Mouse (Mus musculus) heart, postnatal 25 days (tissue): ENCODE data around the gene Trabd2b. TPM values are rescaled to one million over a fixed set of nuclear protein-coding genes. Genes with fewer than 3 reads are reported as not detected.

ENCODE experiments used
- DNase-seq: peaks from one replicate; pipeline ENCODE4 v3.0.0; 2022; ENCODE audit warnings: low spot score
- intact Hi-C: fragments of 180-260 bp; cut with DNase I; formaldehyde crosslinking; loops from one replicate; pipeline ENCODE4 v1.15.1; 2025
- total RNA-seq, 2 experiments: library from RNA; stranded (reverse); gene quantifications; 2 replicates each; pipeline ENCODE4 v1.2.3; 2021

Gene Trabd2b
- total RNA-seq, 2 experiments from 2014 or later: 53.5 to 62.8 TPM

DNA sequence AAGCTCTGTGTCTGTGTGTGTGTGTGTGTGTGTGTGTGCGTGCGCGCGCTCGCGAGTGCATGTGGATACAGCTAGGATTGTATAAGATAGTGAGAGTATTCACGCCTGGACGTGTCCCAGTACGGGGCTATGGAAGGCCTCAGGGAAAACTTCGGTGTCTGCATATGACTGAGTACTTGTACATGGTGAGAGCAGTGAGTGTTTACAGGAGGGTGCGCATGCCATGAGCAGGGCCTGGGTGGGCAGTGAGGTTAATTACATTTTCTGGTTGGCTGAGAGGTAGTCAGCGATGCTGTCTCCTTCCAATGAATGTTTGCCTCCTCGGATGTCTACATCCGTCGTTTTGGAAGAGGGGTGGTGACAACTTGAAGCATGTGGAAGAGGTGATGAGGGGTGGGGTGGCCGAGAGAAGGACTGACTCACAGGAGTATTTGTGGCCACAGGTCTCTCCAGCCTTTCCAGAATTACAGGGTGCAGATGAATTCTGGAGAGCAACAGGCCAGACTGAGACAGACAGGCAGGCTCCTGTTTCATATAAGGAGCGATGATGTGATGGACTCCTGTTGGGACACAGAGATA is 154.2 kb downstream of the Trabd2b start:
- no peak for DNase-seq
- intact Hi-C loops: no loop called here

DNA sequence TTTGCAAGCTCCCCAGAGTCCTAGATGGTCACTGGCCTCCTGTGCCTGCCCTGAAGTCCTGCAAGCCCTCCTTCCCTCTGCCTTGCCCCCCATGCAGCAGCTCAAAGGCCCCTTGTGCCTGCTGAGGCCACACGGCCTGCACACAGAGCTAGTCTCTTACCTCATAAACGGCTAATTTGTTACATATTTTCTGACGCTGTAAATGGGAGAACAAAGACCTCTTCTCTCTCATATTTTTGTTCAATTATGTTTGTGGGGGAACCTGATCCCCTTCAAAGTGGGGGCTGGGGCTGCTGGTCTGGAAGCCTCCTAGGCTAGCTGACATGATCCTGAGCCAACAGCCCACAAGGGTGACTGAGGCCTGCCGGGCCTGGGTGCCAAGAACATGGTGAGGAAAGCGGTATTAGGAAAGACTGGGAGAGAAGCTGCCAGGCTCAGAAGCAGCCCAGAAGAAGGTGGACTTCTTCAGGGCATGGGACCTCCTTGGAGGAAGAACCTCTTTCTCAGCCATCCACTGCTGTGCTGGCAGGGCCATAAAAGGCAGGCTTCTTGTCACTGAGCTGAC is 157.7 kb downstream of the Trabd2b start:
- intact Hi-C loops: no loop called here
- DNase-seq: no peak

DNA sequence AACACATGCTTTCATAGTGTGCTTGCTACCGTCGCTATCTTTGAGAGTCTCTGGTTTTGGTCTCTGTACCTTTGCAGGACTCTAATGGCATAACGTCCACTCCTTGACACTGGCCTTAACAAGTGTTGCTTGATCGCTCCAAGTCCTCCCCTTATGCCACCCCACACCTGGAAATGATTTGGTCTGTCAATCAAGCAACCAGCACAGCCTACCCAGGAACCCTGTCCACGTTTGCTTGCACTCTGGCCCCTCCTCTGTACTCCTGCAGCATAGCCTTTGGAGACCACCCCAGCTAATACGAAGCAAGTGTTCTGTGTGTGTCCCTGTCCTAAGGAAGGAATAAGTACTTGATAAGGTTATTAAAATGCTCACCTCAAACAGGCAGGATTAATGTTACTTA is 161.1 kb downstream of the Trabd2b start:
- no peak for DNase-seq
- intact Hi-C loops: no loop called here

DNA sequence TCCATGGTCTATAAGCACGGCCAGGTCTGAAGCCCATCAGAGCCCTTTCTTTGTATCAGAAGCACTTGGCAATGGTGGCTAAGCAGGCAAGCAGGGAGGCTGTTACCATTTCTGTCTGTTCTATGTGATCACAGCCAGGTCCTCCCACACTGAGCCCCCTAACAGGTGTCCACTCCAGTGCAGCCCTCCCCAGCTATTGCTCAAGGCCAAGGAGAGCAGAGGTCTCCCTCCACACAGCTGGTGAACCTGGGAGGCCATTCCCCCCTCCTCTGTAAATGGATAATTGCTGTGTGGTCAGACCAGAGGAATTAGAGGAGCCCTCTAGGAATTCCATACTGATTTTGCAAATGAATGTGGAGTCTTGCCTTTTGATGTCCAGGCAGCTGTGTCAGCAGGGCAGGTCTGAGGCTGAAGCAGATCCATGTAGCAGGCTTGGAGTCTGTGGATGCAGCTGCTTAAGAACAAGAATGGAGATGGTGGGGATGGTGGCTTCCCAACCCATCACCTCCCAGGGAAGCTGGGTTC is 161.6 kb downstream of the Trabd2b start:
- intact Hi-C loops: no loop called here
- no peak for DNase-seq

DNA sequence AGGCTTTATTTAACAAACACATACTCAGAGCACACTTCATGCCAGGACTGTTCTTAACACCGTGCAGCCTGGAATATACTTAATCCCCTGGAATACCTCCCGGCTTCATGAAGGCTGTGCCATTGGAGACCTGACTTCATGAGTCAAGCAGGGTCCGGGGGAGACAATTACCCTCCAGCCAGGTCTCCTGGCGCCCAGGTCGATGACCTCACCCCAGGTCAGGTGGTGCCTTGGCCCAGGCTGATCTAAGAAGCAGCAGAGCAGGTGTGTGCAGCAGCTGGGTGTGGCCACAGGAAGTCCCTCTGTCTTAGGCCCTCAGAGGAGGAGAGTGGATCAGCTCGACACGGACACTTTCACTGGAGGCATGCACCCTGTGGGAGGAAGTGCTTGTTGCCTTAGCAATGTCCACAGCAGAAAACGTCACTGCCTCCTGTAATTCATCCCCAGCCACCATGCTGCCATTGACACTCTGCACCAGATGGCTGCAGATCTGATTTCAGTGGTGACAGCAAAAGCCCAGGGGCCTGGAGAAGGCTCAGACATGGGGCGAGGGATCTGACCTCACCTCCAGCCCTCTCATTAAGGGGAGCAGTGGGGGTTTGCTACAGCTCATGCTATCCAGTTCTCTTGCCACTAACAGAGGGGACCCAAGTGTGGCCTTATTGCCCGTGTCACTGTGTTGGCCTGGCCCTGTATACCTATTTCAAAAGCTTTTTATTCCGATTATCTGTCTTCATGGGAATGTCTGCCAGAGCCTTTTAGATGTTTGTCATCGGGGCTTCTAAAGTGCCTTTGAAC is 171.8 kb downstream of the Trabd2b start:
- DNase-seq: no peak
- intact Hi-C loops: no loop called here

DNA sequence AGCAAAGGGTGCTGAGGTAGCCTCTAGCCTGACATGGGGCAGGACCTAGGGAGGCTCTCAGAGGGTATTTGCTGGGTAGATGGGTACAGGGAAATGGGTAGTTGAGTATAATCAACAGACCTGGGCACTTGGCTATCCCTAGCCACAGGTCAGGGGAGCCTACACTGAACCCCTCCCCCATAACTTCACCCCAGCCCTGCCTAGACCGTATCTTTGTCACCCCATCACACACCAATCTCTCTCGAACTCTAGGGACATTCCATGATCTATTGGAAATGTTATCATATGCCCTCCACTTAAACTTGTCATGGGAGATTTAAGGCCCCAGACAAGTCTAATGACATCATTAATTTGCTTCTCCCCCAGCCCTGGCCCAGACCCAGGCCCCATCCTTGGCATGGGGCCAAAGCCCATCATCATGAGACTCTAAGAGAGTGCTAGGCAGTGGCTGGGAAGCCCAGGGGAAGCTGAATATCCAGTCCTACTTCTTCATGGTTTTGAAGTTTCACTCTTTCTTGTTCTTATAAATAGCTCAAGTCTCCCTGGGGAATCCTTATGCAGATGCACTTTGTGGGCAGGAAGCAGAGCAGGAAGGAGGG is 177.1 kb downstream of the Trabd2b start:
- intact Hi-C loops: loop anchor here (5.0 kb wide), 1 partner anchor 51 kb away; no protein-coding TSS in a partner anchor
- DNase-seq: no peak

DNA sequence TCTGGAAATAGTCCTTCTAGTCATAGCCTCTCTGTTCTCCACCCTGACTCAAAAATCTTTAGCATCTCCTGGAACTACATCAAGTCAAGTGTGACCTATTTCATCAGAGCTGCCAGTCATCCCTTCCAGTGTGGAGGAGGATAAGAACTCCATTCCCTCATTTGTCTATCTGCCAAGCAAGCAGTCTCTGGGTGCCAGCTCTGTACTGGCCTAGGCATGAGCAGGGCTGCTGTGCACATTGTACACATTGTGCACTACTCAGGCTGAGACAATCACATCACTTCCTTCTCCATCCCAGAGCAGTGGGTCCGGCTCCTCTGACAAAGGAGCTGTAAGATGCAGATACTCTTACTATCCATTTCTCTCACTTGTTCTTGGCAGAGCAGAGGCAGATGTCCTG is 178.2 kb downstream of the Trabd2b start:
- DNase-seq: no peak
- intact Hi-C loops: loop anchor here (5.0 kb wide), 1 partner anchor 52 kb away; no protein-coding TSS in a partner anchor

DNA sequence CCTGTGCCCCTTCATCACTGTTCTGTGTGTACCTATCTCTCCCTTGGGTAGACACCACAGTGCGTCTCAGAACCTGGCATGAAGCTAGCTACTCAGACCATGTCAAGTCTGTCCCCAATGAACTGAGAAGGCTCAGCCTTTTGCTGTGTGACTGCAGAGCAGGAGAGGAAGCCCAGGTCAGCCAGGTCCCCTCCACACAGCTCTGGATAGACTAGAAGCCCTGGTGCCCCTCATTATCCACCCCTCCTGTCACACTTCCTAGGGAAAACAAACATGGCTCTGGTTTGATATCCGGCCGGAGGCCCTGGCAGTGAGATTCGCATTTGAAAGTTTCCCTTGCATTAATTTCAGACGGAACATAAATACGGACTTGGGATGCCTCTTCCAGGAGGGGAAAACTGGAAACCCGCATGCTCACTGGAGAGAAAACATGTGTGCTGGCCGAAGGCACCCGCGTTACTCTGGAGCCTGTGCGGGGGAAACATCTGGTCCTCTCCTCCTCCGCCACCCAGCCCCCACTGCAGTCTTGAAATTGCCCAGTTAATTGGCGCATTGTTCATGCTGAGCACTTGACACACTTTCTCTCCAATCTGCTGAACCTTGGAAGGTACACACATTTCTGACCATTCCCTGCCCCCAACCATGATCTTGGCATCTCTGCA is 187.2 kb downstream of the Trabd2b start:
- intact Hi-C loops: loop anchor here (5.0 kb wide), 1 partner anchor 56 kb away; no protein-coding TSS in a partner anchor
- DNase-seq: no peak

DNA sequence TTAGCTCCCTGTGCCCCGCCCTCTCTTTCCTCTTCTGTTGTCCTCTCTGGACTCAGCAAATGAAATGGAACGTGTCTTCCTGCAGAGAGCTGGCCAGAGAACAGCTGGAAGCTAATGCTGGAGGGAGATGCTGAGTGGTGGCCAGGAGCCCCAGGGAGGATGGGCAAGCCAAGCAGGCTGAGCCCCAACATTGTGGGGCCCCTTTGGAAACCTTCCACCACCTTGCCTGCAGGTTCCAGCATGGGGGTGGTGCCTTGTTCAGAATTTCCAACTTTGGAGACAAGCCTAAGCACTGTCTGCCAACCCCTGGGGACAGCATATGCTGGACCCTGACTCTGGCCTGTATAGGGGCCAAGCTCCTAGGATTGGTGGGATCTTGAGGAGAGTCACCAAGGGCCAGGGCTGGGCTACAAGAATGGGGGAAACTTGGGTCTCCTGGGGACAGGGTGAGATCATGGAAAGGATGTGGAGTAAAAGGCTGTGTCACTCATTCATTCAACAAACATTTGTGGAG is 188.7 kb downstream of the Trabd2b start:
- peak; percentile 60 for DNase-seq
- intact Hi-C loops: no loop called here

DNA sequence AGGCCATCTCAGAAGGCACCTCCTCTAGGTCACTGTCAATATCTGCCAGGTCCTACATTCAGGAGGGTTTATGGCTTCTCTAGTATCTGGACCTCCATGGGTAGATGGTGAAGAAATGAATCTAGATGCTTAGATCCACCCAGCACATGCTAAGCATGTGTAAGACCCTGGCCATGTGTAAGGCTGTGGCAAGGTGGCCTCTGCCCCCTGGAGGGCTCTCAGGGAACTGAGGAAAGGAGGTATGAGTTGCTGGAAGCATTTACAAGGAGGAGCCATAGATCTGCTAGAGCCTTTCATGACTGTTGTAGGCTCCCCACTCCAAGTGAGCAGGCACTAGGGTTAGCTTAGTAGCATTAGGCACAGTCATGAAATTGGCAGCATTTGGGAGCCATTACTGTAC is 192.6 kb downstream of the Trabd2b start:
- DNase-seq: no peak
- intact Hi-C loops: no loop called here

DNA sequence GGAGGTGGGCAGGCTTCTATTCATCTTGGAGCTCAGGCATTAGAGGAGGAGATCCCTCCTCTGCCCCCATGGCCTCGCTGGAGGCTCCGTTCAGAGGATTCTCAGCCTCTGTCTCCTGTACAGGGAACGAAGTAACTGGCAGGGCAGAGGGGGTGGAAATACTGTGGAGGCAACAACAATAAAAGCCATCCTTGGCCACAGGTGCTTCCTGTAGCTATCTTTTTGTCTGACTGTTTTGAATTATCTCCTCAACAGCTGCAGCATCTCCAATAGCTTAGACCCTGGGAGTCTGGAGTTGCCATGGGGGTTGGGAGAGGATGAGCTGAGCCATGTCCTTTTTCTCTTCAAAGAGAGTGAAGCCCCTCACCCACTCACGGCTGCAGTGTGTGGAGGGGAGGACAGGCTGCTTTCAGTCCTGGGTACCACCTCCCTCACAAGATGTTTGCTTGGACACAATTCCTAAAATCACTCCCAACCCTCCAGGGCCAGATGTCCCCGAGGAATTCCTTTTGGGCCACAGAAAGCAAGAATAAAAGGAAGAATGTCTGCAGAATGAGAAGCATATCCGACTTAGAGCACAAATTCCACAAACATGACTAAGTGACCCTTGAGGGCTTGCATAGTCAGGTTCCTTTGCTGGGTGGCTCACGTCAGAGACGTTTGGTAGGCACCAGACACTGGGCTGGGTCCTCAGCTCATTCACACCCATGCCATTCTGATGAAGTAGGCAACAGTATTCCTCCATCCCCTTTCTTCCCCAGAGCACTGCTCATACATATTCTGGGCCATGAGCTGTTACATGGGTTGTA is 194.9 kb downstream of the Trabd2b start:
- intact Hi-C loops: no loop called here
- DNase-seq: no peak

DNA sequence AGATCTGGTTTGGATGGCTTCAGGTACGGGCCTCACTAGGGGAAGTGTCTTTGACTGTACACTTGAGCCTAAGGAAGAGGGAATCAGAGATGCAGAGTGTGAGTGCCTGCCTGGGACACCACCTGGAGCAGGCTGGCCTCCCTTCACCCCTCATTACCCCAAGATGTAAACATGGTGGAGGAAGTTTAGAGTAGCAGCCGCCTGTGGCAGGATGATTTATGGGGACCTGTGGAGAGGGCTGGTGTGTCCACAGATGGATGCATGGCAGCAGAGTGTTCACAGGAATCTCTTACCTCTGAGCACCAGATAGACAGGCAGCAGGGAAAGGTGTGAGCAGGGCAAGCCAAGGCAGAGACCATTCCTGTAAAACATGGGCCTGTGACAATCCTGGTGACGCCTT is 199.1 kb downstream of the Trabd2b start:
- DNase-seq: no peak
- intact Hi-C loops: no loop called here

DNA sequence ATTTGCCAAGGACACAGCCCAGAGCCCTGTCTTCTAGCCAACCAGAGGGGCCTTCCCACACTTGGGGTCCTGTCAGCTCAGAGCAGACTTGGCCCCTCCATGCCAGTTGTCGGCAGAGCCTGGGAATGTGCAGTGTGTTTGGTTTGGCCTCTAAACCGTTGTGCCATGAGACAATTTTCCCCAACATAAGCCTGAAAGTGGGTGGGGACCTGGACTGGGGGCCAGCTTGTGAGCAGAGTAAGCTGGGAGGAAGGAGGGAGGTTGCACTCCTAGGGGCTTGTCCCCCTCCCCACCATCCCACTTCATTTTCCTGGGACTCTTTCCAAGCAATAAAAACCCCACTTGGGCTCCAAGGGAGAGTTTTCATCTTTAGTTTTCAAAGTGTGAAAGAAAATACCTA is 201.3 kb downstream of the Trabd2b start:
- intact Hi-C loops: no loop called here
- DNase-seq: no peak

DNA sequence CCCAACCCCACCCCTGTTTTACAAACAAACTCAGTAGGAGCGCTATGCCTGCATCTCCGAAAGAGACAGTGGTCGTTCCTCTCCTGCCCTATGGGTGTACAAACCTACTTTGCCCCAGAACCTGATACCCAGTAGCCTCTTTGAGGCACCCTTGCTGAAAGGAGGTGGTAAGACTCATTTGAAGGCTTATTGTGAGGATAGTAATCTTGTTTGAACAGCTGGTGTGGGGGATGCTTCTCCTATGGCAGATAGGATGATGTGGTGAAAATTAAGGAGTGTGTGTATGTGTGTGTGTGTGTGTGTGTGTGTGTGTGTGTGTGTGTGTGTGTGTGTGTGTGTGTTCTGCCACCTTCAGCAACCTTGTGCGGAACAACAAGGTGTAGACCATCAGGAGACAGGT is 202.8 kb downstream of the Trabd2b start:
- DNase-seq: no peak
- intact Hi-C loops: no loop called here

DNA sequence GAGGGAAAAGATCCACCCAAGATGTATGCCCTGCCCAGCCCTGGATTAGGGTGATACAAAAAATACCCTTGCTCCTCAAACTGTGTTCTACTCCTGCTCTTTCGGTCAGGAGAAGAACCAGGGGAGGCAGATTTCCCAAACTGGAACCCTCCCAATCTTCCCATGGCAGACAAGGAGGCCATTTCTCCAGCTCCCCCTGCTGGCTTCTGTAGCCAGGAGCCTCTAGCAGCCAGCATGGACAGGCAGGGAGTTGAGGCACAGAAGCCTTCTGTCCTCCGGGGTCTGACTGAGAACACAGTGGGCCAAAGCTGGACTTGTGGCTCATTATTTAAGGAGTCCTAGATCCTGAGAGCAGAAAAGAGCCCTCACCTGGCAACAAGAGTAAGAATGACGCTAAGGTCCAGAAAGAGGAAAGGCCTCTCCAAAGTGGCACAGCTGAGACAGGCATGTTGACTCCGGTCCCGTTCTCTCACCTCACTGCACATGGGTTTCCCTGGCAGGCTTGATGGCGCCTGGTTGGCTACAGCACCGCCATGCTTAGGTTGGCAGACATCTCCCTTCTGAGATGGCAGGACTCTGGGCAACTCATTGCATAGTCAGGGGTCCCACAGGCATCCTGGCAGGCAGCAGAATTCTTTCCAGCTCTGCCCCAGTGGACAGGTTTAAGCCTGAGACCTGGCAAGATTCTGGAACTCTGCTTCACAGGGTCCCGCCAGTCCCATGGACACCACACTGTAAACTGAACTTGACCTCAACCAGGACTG is 204.8 kb downstream of the Trabd2b start:
- no peak for DNase-seq
- intact Hi-C loops: loop anchor here (5.0 to 10.0 kb wide), 2 partner anchors 97 to 144 kb away; no protein-coding TSS in a partner anchor

DNA sequence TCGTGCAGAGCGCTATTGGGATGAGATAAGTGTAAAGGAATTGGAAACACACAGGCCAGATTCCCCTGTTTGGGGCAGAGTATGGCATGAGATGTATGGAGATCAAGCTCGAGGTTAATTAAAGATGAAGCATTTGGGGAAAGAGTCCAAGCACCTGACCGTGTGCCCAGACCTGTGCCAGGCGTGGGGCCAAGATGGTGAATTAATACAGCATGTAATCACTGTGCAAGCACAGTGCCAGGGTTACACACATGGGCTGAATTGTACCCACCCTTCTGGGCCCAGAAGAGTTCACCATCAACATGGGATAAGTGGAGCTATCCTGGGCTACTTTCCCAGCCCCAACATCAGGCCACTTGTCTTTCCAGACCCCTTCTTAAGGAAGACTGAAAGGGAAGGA is 205.5 kb downstream of the Trabd2b start:
- no peak for DNase-seq
- intact Hi-C loops: loop anchor here (5.0 to 10.0 kb wide), 2 partner anchors 97 to 145 kb away; no protein-coding TSS in a partner anchor

DNA sequence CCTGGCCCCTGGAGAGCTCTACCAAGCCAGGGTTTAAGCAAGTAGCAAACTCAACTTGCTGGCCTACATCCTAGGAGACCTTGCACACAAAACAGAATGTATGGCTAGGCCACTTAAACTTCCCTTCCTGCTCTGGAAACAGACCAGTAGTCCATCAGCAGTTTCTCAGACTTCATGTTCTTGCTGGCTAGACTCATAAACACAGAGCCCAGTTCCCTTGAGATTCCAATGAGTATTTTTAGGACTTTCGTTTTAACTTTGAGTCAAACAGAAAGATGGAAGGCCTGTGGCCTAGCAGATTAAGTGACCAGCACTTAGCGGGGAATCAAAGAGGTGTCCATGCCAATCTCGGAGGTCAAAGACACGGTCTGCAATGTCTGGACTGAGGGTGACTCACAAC is 206.3 kb downstream of the Trabd2b start:
- intact Hi-C loops: loop anchor here (5.0 to 10.0 kb wide), 2 partner anchors 98 to 146 kb away; no protein-coding TSS in a partner anchor
- no peak for DNase-seq

DNA sequence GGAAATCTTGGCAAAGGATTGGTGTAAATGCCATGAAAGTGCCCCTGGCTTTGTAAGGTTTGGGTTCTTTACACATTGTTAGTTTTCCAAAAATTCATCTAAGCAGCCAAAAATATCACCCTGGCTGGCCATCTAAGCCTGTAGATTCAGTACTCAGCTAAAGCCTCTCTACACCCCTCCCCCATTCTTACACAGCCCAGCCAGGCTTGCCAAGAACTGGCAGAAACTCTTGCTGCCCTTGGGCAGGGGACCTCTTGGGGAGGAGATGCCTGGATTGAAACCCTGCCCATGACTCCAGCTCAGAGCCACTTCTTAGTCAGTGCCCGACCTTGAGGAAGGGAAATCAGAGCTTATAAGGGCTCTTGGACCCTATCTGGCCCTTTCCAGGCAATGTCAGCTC is 207.6 kb downstream of the Trabd2b start:
- intact Hi-C loops: loop anchor here (5.0 to 10.0 kb wide), 2 partner anchors 99 to 147 kb away; no protein-coding TSS in a partner anchor
- DNase-seq: no peak
